Mouse (Mus musculus) 3134 (cell line): ENCODE results near the gene Cdk6.

Experiments used
- DNase-seq: peaks from one replicate; pipeline ENCODE4 v3.0.0-alpha.2; 2011; ENCODE audit warnings: low spot score; ENCODE audit not compliant: insufficient read length; ENCODE audit errors: extremely low read depth

Cdk6 gene

DNA sequence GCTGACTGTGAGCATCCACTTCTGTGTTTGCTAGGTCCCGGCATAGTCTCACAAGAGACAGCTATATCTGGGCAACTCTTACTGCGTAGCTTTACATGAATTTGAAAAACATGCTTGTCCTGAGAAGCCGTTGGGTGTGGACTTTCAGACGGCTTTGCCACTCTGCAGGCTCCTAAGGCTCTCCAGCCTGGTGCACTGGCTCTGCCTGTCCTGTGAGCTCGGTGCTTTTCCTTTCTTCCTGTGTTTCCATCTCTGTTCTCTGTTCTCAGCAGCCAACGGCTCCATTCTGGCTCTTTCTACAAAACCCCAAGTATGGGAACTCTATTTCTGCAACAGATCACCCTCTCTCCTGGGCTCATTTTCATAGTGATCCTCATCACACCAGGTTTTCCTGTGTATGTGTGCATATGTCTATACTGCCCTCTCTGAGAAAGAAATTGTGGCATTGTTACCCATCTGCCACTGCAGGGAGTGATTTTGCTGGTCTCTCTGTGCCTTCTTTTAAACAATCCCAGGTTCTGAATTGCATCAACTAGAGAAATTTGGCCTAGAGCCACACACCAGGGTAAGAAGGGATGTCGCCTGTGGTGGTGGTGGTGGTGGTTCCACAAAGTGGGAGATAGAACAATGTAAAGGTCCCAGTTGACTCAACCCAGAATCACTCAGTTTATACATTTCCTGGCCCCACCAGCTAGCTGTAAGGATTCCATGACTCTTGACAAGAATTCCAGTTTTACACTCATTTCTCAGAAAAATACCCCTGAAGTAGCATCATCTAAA lies 137.9 kb downstream of the Cdk6 start:
- no peak for DNase-seq

DNA sequence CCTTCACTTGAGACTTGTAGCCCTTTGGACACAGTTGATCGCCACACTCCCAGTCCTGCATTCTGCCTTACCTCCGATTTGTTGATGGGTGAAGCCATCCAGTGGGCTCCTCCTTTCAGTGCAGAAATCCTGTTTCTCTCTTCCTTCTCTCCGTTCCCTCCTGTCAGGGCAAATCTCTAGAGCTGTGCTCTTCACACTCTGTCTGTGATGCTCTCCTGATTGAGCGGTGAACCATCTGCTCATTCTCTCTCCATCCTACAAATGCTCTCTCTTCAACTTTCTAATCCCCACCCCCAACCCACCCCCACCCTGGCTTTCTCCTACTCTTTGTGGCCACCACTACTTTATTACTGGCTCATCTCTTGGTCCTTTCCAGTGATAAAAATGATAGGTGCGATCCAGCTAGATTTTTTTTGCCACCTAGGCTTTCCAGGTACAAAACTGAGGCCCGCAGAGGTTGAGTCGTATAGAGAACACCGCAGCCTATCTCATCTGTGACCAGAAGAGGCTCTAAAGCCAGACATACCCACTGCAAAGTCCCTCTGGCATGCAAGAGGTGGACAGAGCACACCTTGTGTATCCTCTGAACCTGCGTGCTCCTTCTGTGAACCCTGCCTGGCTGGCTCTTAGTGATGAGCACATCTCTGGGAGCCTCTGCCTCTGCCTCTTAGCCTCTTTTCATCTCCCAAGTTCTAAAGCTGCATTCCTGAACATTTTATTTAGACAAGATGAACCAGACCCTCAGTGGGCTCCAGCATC lies 139.5 kb downstream of the Cdk6 start:
- DNase-seq, result no peak

DNA sequence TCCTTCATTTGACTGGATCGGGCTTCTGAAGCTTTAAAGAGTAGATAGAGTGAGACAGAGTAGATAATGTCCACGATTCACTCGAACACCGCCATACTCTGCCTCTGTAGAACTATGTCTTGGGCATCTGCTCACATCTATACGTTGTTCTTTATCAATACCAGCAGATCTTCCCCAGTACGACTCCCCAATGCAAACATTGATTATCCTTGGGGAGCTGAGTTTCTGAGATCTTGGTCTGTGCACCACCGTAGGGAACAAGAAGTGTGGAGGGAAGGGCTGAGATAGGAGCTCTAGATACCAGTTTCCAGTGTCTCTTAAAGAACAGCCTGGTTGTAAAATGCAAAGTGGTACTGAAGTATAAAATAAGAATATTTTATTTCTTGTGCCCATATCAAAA lies 141.2 kb downstream of the Cdk6 start:
- no peak for DNase-seq

DNA sequence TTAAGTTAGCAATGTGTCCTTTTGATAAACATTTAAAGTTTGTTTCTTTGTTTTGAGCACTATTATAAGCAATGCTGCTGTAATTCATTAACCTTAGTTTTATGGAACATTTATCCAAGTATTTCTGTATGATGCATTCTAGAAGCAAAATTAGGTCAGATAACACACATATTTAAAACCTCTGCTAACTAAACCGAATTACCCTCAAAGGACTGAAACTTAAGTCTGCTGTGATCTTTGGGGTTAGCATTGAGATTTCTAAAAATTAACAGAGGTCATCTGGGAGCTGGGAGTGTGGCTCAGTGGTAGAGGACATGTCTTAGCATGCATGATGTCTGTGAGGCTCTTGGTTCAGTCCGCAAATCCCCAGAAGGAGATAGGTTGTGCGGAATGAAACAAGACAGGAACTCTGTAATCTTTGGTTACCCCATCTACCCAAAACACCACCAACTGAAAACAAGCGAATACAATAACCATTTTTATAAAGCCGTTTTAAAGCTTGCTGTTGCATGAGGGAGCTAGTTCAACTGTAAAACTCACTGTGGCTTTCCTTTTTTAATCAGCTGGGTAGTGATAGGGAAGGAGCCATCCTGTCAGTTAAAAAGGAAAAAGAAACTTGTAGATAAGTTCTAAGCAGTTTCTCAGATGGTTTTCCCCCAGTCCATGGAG lies 141.9 kb downstream of the Cdk6 start:
- no peak for DNase-seq

DNA sequence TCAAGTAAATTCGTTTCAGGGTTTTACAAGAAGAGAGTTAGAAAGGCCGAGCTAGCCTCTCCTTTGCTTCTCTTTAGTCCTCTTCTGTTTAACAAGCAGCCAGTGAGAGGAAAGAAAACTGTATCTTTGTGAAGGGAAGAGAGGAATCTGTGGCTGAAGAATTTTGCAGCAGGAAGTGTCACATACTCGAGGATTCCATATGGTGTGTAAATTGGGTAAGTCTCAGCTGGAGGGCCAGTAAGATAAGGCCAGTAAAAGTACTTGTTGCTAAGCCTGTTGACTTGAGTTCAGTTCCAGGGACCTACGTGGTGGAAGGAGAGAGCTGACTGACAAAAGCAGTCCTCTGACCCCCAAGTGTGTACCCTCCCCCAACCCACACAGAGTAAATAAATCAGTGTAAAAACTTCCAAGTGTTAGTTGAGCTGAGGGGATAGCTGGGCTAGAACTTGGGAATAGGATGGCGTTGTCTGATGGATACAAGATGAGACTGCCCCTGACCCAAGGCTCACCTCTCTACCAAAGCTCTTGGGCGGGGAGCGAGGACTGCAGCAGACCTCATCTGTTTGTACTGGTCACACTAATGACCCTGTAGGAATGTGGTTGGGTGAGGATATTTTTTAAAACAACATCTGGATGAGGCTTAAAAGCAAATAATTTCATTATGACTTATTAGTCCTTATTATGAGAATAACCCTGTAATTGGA lies 145.4 kb downstream of the Cdk6 start:
- no peak for DNase-seq

DNA sequence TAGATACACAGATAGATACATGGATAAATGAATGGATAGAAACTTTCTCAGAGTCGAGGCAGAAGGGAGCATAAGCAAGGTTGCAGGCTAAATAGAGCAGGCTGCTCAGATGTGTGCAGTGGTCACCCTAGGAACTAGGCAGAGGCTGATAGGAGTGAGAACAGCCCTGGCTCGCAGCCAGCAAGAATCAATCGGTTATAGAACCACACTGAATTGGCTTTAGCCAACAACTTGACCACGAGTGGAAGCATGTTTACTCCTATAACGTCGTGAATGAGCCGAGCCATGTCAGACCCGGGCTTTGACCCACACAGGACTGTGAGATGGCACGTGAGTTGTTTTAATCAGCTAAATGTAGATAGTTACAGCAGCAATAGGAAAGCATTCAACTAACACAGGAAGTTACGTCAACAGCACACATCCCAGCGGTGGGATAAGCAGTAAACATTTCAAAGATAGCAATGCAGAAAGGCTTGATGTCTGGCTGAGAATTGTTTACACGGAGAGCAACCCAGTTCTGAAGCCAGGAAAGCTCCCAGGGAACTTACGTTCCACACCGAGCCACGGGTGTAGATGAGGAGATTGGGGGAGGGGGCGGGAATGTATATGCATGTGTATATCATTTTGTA lies 147.0 kb downstream of the Cdk6 start:
- DNase-seq, result no peak

DNA sequence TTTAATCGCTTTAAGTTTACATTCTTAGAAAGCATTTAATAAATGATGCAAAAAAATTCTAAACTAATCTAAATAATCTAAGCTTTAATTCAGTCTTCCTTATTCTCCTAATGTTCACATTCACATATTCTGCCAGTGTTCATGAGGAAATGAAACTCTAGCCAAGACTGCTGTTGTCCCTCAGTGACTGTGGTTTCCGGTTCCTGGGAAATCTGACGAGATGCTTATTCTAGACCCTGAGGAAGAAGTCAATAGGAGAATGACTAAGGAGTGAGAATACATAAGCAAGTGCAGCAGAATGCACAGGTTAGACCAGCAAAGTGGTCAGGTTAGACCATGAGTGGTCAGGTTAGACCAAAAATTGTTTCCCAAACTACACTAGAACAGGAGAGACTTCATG lies 149.1 kb downstream of the Cdk6 start:
- DNase-seq, result no peak

DNA sequence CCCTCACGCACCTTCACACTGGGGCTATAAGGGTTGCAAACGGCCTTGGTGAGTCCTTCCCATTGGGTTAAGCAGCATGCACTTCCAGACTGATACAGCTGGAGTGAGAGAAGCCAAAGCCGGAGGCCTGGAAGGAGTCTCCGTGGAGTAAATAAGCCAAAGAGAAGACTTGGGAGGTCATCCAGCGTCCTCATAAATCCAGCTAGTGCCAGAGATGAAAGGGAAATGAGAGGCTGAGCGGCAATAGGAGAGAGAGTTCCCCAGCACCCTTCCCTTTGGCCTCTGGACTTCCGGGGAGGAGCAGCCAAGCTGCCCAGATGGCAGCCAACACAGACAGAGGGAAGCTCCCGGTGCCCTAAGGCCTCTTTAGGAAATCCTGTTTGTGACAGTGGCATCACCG lies 149.8 kb downstream of the Cdk6 start:
- DNase-seq, result no peak

DNA sequence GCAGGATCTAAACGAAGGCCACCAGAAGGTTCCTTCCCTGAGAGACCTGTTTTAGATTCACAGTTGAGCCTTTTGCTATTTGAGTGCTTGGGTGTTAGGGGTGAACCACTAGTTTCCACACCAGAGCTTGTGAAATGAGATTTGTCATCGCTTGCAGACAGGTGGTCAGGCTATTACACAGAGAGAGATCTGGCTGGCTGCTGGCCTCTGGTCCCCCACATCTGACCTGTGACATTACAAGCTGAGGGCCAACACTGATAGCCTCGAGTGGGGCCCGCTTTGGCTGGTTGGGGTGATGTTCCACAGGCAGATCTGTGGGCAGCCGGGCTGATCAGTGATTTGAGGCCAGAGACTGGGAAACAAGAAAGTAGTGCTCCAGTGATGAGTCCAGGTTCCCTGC lies 150.6 kb downstream of the Cdk6 start:
- DNase-seq, result no peak

DNA sequence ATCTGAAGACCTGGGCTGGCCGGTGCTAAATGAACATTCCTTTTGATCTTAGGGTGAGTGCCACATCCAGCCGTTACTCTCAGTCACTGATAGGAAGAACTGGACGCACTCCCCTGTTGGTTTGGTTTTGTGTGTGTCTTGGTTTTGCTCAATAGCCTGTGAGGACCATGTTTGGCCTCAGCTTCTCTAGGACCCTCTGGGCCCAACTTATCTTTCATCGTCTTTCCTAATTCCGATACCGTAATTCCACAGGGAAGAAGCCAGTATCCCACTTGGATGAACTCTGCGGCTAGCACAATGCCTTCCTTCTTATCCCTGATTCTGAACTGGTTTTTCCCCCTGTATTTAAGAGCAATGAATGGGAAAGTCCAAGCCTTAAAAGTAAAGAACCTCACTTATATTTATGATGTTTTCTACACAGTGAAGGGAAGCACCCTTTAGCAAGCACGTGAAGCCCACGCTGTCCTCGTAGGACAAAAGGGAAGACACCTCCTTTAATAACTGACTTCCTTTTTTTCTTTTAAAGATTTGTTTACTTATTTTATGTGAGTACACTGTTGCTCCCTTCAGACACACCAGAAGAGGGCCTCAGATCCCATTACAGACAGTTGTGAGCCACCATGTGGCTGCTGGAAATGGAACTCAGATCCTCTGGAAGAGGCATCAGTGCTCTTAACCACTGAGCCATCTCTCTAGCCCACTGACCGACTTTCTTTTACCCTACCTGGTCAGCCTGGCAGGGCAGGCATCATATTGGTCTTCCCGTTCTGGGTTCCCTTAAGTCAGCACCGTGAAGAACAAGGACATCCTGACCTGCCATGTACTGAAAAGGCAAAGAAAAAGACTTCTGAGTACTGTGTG lies 151.7 kb downstream of the Cdk6 start:
- DNase-seq, result no peak

DNA sequence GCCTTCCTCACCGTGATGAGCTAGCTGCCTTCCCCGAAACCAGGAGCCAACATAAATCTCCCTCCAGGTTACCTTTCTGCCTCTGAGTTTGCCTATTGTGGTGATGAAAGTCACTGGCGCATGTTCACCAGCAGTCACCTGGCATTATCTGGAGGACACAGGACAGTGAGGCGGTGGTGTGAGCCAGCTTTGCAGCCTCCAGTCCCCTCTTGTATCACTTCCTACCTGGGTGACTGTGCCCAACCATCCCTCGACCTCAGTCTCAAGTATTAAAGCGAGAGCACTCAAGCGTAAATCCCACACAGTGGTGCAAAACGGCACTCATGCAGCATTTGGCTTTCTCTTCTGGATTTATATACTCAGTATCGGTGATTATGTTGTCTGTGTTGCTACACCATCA lies 152.7 kb downstream of the Cdk6 start:
- no peak for DNase-seq

DNA sequence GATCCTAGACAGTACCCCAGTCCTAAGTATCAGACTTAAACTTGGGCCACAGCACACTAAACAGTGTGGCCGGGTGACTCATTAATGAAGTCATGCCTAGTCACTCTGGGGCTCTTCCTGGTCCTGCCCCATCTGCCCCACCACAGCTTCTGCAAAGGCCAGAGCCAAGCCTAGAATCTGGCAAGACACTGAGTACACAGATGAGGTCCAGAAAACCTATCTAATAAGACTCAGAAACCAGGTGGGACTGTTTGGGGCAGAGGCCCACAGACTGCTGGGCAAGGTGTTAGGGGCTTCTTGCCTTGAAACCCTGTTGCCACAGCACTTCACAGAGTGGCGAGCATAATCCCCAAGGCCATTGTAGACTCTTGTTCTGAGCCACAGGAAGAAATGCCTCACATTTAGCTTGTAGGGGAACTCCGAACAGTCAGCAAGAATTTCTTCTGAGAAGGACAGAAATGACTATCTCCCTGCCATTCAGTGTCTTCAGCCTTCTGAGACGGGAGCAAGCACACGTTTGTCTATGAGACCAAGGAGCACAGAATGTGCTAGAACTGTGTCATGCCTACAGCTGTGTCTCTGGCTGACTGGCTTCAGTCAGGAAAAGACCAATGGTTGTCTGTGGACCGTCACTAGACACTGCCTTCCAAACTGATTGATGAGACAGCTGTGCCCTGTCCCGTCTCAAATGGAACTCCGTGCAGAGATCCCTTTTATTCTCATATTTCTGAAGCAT lies 153.3 kb downstream of the Cdk6 start:
- peak; percentile 71 for DNase-seq

DNA sequence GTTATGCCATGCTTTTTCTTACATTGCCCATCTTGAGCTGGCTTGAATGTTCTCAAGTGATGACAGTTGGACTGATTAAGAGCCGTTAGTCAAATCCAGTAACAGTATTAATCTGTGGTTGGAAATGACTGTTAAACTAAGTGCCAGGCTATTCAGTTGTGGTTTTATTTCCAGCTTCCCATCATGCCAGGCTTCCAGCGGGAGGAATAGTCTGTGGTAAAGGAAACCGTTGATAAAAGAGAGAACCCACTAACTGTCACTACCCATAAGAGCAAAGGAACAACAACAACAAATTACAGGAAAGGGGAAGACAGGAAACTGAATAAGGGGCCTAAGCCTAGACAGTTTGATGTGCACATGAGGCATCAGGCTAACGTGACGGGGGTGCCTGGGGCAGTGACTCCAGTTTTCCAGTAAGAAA lies 156.2 kb downstream of the Cdk6 start:
- DNase-seq, result peak; percentile 50

DNA sequence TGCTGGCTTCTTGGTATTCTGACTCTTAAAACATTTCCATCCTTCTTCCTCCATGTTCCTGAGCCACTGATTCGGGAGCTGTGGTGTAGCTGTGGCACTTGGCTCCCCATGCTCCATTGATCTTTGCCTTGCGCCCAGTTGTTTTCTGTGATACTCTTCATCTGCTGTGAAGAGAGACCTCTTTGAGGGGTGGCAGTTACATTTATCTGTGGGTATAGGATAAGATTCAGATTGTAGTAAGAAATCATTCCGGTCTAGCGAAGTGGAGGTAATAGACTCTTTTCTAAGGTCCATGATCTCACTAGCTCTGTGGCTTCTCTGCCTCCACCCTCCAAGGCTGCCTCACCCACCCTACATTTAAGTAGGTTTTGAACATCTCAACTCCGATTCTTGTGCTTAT lies 159.0 kb downstream of the Cdk6 start:
- DNase-seq, result no peak

DNA sequence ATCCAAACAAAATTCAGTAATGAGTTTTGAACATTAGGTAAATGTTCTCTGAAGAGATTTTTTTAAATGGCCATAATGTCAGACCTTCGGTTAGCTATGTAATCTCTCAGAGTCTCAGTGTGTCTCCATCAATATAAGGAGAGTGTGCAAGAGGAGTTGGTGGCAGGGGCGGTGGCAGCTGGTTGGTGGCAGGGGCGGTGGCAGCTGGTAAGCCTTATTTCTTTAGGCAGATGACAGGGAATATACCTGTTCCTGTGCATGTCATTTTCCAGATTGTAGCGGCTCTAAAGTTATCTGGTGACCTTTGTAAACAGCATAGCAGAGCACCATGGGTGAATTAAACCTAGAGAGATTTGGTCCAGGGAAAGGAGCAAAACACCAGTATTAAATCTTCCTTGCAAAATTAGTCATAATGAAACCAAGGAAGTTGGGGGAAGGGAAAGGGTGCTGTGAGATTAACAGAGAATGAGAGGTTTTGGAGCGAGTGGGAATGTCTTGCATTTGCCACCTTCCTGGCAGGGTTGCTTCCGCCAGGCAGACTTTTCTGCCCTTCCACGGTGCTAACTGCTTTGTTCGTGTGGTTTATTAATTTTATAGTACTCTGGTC lies 159.8 kb downstream of the Cdk6 start:
- DNase-seq, result peak; percentile 23

DNA sequence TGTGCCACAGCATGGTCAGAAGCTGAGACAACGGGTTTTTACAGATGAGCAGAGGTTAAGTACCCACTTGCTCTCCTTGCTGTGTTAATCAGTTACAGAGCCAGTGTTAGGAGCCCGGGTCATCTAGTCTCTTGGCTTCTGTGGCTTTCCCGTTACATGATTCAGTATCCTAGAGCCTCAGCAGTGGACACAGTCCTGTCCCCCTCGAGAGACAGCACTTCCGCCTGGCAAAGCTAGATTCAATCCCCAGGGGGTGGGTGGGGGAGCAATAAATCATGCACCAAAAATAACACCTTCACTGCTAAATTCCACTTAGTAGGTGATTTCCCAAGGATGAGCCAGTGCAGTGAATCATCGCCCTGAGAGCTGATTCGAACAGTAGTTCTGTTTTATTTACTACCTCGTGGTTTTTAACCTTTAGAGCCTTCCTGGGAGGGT lies 160.3 kb downstream of the Cdk6 start:
- DNase-seq, result peak; percentile 64

DNA sequence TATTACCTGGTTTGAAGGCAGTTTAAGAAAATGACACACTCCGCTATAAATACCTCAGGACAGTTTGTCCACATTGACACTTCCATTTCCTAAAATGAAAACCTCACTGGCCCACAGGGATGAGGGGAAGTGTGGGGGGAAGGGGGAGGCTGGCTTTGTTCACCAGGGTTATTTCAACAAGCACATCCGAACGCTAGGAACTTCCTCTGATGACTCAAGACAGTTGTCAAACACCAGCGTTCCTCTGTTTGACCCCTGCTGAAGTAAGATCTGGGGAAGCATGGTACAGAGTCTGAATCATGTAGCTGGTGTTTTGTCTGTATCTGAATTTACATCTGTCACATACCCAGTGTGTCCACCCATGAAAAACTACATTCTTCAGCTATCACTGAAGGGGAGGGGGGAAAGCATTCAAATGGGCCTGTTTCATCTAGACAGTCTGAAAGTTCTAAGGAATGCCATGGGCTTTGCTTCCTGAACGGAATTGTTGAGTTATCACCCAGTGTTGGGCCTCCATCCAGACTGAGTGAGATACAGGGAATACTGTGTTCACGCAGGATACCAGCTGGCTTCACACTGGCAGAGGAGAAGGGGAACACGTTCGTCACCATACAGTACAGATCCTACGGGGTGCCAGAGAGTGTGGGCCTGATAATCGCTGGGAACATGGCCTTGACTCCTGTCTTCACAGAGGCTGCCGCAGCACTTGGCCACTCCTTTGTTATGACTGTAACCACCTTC lies 161.5 kb downstream of the Cdk6 start:
- DNase-seq, result peak; percentile 24

DNA sequence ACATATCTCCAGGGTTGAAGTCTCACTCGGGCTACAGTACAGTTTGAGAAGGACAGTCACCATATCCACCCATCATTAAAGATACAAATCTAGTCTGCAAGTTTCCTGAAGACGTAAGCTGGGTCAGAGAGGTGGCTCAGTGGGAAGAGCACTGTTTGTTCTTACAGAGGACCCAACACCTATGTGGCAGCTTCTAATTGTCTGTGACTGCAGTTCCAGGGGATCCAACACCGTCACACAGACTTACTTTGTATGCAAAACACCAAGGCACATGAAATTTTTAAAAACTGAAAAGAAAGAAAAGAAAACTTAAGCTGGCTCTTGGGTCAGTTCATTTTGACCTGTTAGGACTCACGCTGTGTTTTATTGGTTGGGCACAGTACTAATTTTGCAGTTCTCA lies 162.1 kb downstream of the Cdk6 start:
- DNase-seq, result no peak
